Mouse (Mus musculus): ENCODE data around the gene Dnajb5. TPM values are rescaled to one million over a fixed set of nuclear protein-coding genes. Genes with fewer than 3 reads are reported as not detected.

Dnajb5 gene
- polyA plus RNA-seq, 1 experiment from 2014 or later = 2.8 TPM

- DNase-seq (ENCODE audit: low spot score) = no peak
These were observed 6.3 kb upstream of the Dnajb5 start for GRCm38 (mm10) chr4:42943341-42943740.

GRCm38 (mm10) chr4:42944185-42944584, 5.4 kb upstream of the Dnajb5 start:
- no peak for DNase-seq (ENCODE audit: low spot score)

- no peak for DNase-seq (ENCODE audit: low spot score)
These were observed 4.6 kb upstream of the Dnajb5 start for GRCm38 (mm10) chr4:42945043-42945442.

GRCm38 (mm10) chr4:42945445-42945844, 4.2 kb upstream of the Dnajb5 start:
- DNase-seq (ENCODE audit: low spot score) = no peak

GRCm38 (mm10) chr4:42945952-42946351, 3.7 kb upstream of the Dnajb5 start:
- peak; percentile 45 for DNase-seq (ENCODE audit: low spot score)

- DNase-seq (ENCODE audit: low spot score) = no peak
These were observed 2.8 kb upstream of the Dnajb5 start for GRCm38 (mm10) chr4:42946733-42947290.

GRCm38 (mm10) chr4:42948527-42948926, 1.1 kb upstream of the Dnajb5 start:
- DNase-seq (ENCODE audit: low spot score) = no peak

GRCm38 (mm10) chr4:42949051-42949675, 451 bp upstream of the Dnajb5 start:
- no peak for DNase-seq (ENCODE audit: low spot score)

- DNase-seq (ENCODE audit: low spot score) = peak; percentile 92
These were observed 498 bp downstream of the Dnajb5 start for GRCm38 (mm10) chr4:42950065-42950558.

- no peak for DNase-seq (ENCODE audit: low spot score)
These were observed 1.9 kb downstream of the Dnajb5 start for GRCm38 (mm10) chr4:42951206-42952195.

GRCm38 (mm10) chr4:42952563-42952962, 2.9 kb downstream of the Dnajb5 start:
- DNase-seq (ENCODE audit: low spot score) = no peak

GRCm38 (mm10) chr4:42953435-42954094, 4.0 kb downstream of the Dnajb5 start:
- no peak for DNase-seq (ENCODE audit: low spot score)

- peak; percentile 27 for DNase-seq (ENCODE audit: low spot score)
These were observed 4.7 kb downstream of the Dnajb5 start for GRCm38 (mm10) chr4:42954297-42954696.

- DNase-seq (ENCODE audit: low spot score) = no peak
These were observed 5.6 kb downstream of the Dnajb5 start for GRCm38 (mm10) chr4:42955200-42955599.

GRCm38 (mm10) chr4:42956581-42956980, 7.0 kb downstream of the Dnajb5 start:
- DNase-seq (ENCODE audit: low spot score) = no peak

GRCm38 (mm10) chr4:42957306-42957705, 7.7 kb downstream of the Dnajb5 start:
- DNase-seq (ENCODE audit: low spot score) = no peak

- DNase-seq (ENCODE audit: low spot score) = no peak
These were observed 8.4 kb downstream of the Dnajb5 start for GRCm38 (mm10) chr4:42957979-42958378.

- DNase-seq (ENCODE audit: low spot score) = no peak
These were observed 9.3 kb downstream of the Dnajb5 start for GRCm38 (mm10) chr4:42958942-42959341.

- DNase-seq (ENCODE audit: low spot score) = no peak
These were observed 9.8 kb downstream of the Dnajb5 start for GRCm38 (mm10) chr4:42959382-42959781.

GRCm38 (mm10) chr4:42961592-42961991, 12.0 kb downstream of the Dnajb5 start:
- DNase-seq (ENCODE audit: low spot score) = peak; percentile 60

GRCm38 (mm10) chr4:42963480-42963879, 13.9 kb downstream of the Dnajb5 start:
- no peak for DNase-seq (ENCODE audit: low spot score)
